Mouse (Mus musculus) MEL (cell line): ENCODE measurements around the gene Tcte1. TPM values are rescaled to one million over a fixed set of nuclear protein-coding genes. Genes with fewer than 3 reads are reported as not detected.

Experiments
- DNase-seq: peaks from one replicate; pipeline ENCODE4 v3.0.0; 2011; ENCODE audit warnings: low read depth, low spot score
- H3K27ac ChIP-seq: 2 replicates; pipeline ENCODE4 v1.5.1; 2012; ENCODE audit warnings: low read depth, mild to moderate bottlenecking, control low read depth, low read length, moderate library complexity; ENCODE audit not compliant: control insufficient read depth
- H3K27me3 ChIP-seq, 2 experiments: fragments of 150-350 bp in 1 of 2; sonication (generic) in 1 of 2; 2 replicates each; pipeline ENCODE4 v1.6.1; 2012; ENCODE audit warnings: low read length in 2 of 2, mild to moderate bottlenecking in 2 of 2, improper control_type of control experiment in 1 of 2, moderate library complexity in 1 of 2; ENCODE audit not compliant: insufficient read depth in 2 of 2, control insufficient read depth in 1 of 2
- H3K36me3 ChIP-seq, 2 experiments: 2 replicates each; pipeline ENCODE4 v1.6.1; 2012 to 2014; ENCODE audit warnings: low read length in 2 of 2, improper control_type of control experiment in 1 of 2, inconsistent platforms in 1 of 2, mild to moderate bottlenecking in 1 of 2; ENCODE audit not compliant: insufficient read depth in 2 of 2, control insufficient read depth in 1 of 2
- H3K4me1 ChIP-seq, 2 experiments: fragments of 150-350 bp in 1 of 2; sonication (generic) in 1 of 2; 2 replicates each; pipeline ENCODE4 v1.6.1; 2012; ENCODE audit warnings: low read length in 2 of 2, improper control_type of control experiment in 1 of 2, mild to moderate bottlenecking in 1 of 2; ENCODE audit not compliant: insufficient read depth in 2 of 2, control insufficient read depth in 1 of 2
- H3K4me3 ChIP-seq, 2 experiments: fragments of 150-350 bp in 1 of 2; sonication (generic) in 1 of 2; 2 replicates each; pipeline ENCODE4 v1.5.1; 2012; ENCODE audit warnings: low read depth in 2 of 2, low read length in 2 of 2, mild to moderate bottlenecking in 2 of 2, moderate library complexity in 2 of 2, control low read depth in 1 of 2, improper control_type of control experiment in 1 of 2; ENCODE audit not compliant: control insufficient read depth in 1 of 2, insufficient read depth in 1 of 2
- H3K79me2 ChIP-seq: 2 replicates; pipeline ENCODE4 v1.6.1; 2012; ENCODE audit warnings: mild to moderate bottlenecking, low read length, moderate library complexity; ENCODE audit not compliant: control insufficient read depth, poor library complexity, insufficient read depth
- H3K9ac ChIP-seq: 2 replicates; pipeline ENCODE4 v1.6.1; 2012; ENCODE audit warnings: low read depth, mild to moderate bottlenecking, control low read depth, low read length, moderate library complexity; ENCODE audit not compliant: control insufficient read depth, poor library complexity, severe bottlenecking
- H3K9me3 ChIP-seq: fragments of 150-350 bp; sonication (generic); replicated peaks from 2 replicates; pipeline ENCODE4 v1.6.1; 2012; ENCODE audit warnings: mild to moderate bottlenecking, low read length, improper control_type of control experiment, moderate library complexity; ENCODE audit not compliant: insufficient read depth
- CHD1 ChIP-seq: IDR thresholded peaks from 2 replicates; pipeline ENCODE4 v1.6.1; 2012; ENCODE audit warnings: low read depth, mild to moderate bottlenecking, inconsistent platforms, low read length, improper control_type of control experiment
- CTCF ChIP-seq, 3 experiments: IDR thresholded peaks in 2 of 3; conservative IDR thresholded peaks in 1 of 3; 2 replicates each; pipeline ENCODE4 v1.5.1; 2011 to 2012; ENCODE audit warnings: low read length in 3 of 3, low read depth in 2 of 3, mild to moderate bottlenecking in 2 of 3, improper control_type of control experiment in 1 of 3, inconsistent platforms in 1 of 3, mixed read lengths in 1 of 3, moderate library complexity in 1 of 3; ENCODE audit not compliant: control insufficient read depth in 1 of 3, insufficient read depth in 1 of 3, poor library complexity in 1 of 3, severe bottlenecking in 1 of 3
- E2F4 ChIP-seq: IDR thresholded peaks from 2 replicates; pipeline ENCODE4 v1.6.1; 2011; ENCODE audit warnings: low read depth, low read length, improper control_type of control experiment, borderline replicate concordance
- EP300 ChIP-seq, 2 experiments: IDR thresholded peaks; 2 replicates each; pipeline ENCODE4 v1.6.1; 2011; ENCODE audit warnings: improper control_type of control experiment in 2 of 2, low read length in 2 of 2, low read depth in 1 of 2, mild to moderate bottlenecking in 1 of 2
- ETS1 ChIP-seq: IDR thresholded peaks from 2 replicates; pipeline ENCODE4 v1.6.1; 2012; ENCODE audit warnings: low read depth, mild to moderate bottlenecking, inconsistent platforms, low read length, improper control_type of control experiment, moderate library complexity
- GABPA ChIP-seq: IDR thresholded peaks from 2 replicates; pipeline ENCODE4 v1.6.1; 2012; ENCODE audit warnings: low read depth, mild to moderate bottlenecking, inconsistent platforms, low read length, improper control_type of control experiment, moderate library complexity
- GATA1 ChIP-seq: IDR thresholded peaks from 2 replicates; pipeline ENCODE4 v1.6.1; 2011; ENCODE audit warnings: low read depth, low read length, improper control_type of control experiment
- HCFC1 ChIP-seq: IDR thresholded peaks from 2 replicates; pipeline ENCODE4 v1.6.1; 2012; ENCODE audit warnings: low read depth, mild to moderate bottlenecking, inconsistent platforms, low read length, improper control_type of control experiment, moderate library complexity
- MAFK ChIP-seq: IDR thresholded peaks from 2 replicates; pipeline ENCODE4 v1.6.1; 2011; ENCODE audit warnings: low read depth, mild to moderate bottlenecking, low read length, improper control_type of control experiment, borderline replicate concordance
- MAX ChIP-seq: IDR thresholded peaks from 2 replicates; pipeline ENCODE4 v1.6.1; 2011; ENCODE audit warnings: low read length, improper control_type of control experiment
- MEF2A ChIP-seq: IDR thresholded peaks from 2 replicates; pipeline ENCODE4 v1.6.1; 2014; ENCODE audit warnings: low read depth, mild to moderate bottlenecking, inconsistent platforms, low read length, improper control_type of control experiment; ENCODE audit not compliant: poor library complexity, insufficient replicate concordance, severe bottlenecking; ENCODE audit errors: extremely low read depth
- MXI1 ChIP-seq: IDR thresholded peaks from 2 replicates; pipeline ENCODE4 v1.6.1; 2011; ENCODE audit warnings: mild to moderate bottlenecking, low read depth, low read length, improper control_type of control experiment
- MYB ChIP-seq: IDR thresholded peaks from 2 replicates; pipeline ENCODE4 v1.6.1; 2011; ENCODE audit warnings: mild to moderate bottlenecking, low read depth, low read length, improper control_type of control experiment
- MYC ChIP-seq: IDR thresholded peaks from 2 replicates; pipeline ENCODE4 v1.6.1; 2011; ENCODE audit warnings: low read depth, mild to moderate bottlenecking, low read length, improper control_type of control experiment, moderate library complexity
- NELFE ChIP-seq: IDR thresholded peaks from 2 replicates; pipeline ENCODE4 v1.6.1; 2011; ENCODE audit warnings: low read depth, low read length, improper control_type of control experiment
- NRF1 ChIP-seq: IDR thresholded peaks from 2 replicates; pipeline ENCODE4 v1.6.1; 2014; ENCODE audit warnings: low read depth, mild to moderate bottlenecking, inconsistent platforms, low read length, improper control_type of control experiment, moderate library complexity; ENCODE audit not compliant: poor library complexity, insufficient read depth, severe bottlenecking
- POLR2A ChIP-seq, 2 experiments: IDR thresholded peaks; 2 replicates each; pipeline ENCODE4 v1.6.1; 2011 to 2012; ENCODE audit warnings: low read length in 2 of 2, mild to moderate bottlenecking in 2 of 2, control low read depth in 1 of 2, improper control_type of control experiment in 1 of 2, low read depth in 1 of 2, moderate library complexity in 1 of 2; ENCODE audit not compliant: control insufficient read depth in 1 of 2, insufficient read depth in 1 of 2, poor library complexity in 1 of 2
- POLR2AphosphoS2 ChIP-seq: IDR thresholded peaks from 2 replicates; pipeline ENCODE4 v1.6.1; 2011; ENCODE audit warnings: low read length, improper control_type of control experiment
- POLR2AphosphoS5 ChIP-seq: IDR thresholded peaks from 2 replicates; pipeline ENCODE4 v1.6.1; 2012; ENCODE audit warnings: low read depth, borderline replicate concordance, mild to moderate bottlenecking, inconsistent platforms, low read length, moderate library complexity, mixed read lengths
- RAD21 ChIP-seq: IDR thresholded peaks from 2 replicates; pipeline ENCODE4 v1.6.1; 2011; ENCODE audit warnings: mild to moderate bottlenecking, low read depth, low read length, improper control_type of control experiment
- RCOR1 ChIP-seq: IDR thresholded peaks from 2 replicates; pipeline ENCODE4 v1.6.1; 2012; ENCODE audit warnings: low read depth, mild to moderate bottlenecking, inconsistent platforms, low read length, improper control_type of control experiment
- SIN3A ChIP-seq: IDR thresholded peaks from 2 replicates; pipeline ENCODE4 v1.6.1; 2012; ENCODE audit warnings: low read length, improper control_type of control experiment, inconsistent platforms
- SMC3 ChIP-seq: IDR thresholded peaks from 2 replicates; pipeline ENCODE4 v1.6.1; 2011; ENCODE audit warnings: low read depth, low read length, improper control_type of control experiment
- TAL1 ChIP-seq: IDR thresholded peaks from 2 replicates; pipeline ENCODE4 v1.6.1; 2012; ENCODE audit warnings: mild to moderate bottlenecking, inconsistent platforms, low read length, moderate library complexity, mixed read lengths
- TBP ChIP-seq: IDR thresholded peaks from 2 replicates; pipeline ENCODE4 v1.8.0; 2011; ENCODE audit warnings: low read depth, low read length, improper control_type of control experiment
- TCF12 ChIP-seq: IDR thresholded peaks from 2 replicates; pipeline ENCODE4 v1.6.1; 2014; ENCODE audit warnings: low read depth, mild to moderate bottlenecking, inconsistent platforms, low read length, improper control_type of control experiment, moderate library complexity
- UBTF ChIP-seq: IDR thresholded peaks from 2 replicates; pipeline ENCODE4 v1.6.1; 2012; ENCODE audit warnings: low read depth, mild to moderate bottlenecking, inconsistent platforms, low read length, improper control_type of control experiment, moderate library complexity, borderline replicate concordance; ENCODE audit not compliant: insufficient read depth
- USF1 ChIP-seq: IDR thresholded peaks from 2 replicates; pipeline ENCODE4 v1.6.1; 2014; ENCODE audit warnings: low read depth, mild to moderate bottlenecking, inconsistent platforms, low read length, improper control_type of control experiment, moderate library complexity
- ZC3H11A ChIP-seq: IDR thresholded peaks from 2 replicates; pipeline ENCODE4 v1.6.1; 2012; ENCODE audit warnings: low read depth, mild to moderate bottlenecking, inconsistent platforms, low read length, improper control_type of control experiment
- ZKSCAN1 ChIP-seq: IDR thresholded peaks from 2 replicates; pipeline ENCODE4 v1.6.1; 2012; ENCODE audit warnings: low read depth, mild to moderate bottlenecking, inconsistent platforms, low read length, improper control_type of control experiment, moderate library complexity
- ZMIZ1 ChIP-seq: IDR thresholded peaks from 2 replicates; pipeline ENCODE4 v1.6.1; 2012; ENCODE audit warnings: low read depth, mild to moderate bottlenecking, inconsistent platforms, low read length, improper control_type of control experiment, moderate library complexity
- ZNF384 ChIP-seq: IDR thresholded peaks from 2 replicates; pipeline ENCODE4 v1.6.1; 2012; ENCODE audit warnings: low read depth, mild to moderate bottlenecking, inconsistent platforms, low read length, improper control_type of control experiment
- polyA plus RNA-seq, 2 experiments: library from polyadenylated mRNA; stranded (reverse) in 1 of 2; unstranded in 1 of 2; fragments of >175 nt in 1 of 2; fragments of >200 nt in 1 of 2; gene quantifications; 2 replicates each; pipeline versions ENCODE4 v1.2.1 to v1.2.4; 2012; ENCODE audit warnings: low replicate concordance in 2 of 2, low read depth in 1 of 2; ENCODE audit not compliant: insufficient read length in 2 of 2, insufficient read depth in 1 of 2, missing spikeins in 1 of 2
- total RNA-seq: library from RNA; depleted of rRNA; stranded (reverse); fragments of 300-350 nt; gene quantifications from 2 replicates; pipeline ENCODE4 v1.2.3, GENCODE M21; 2012

Gene Tcte1
- total and polyA plus RNA-seq, 3 experiments: not detected

DNA sequence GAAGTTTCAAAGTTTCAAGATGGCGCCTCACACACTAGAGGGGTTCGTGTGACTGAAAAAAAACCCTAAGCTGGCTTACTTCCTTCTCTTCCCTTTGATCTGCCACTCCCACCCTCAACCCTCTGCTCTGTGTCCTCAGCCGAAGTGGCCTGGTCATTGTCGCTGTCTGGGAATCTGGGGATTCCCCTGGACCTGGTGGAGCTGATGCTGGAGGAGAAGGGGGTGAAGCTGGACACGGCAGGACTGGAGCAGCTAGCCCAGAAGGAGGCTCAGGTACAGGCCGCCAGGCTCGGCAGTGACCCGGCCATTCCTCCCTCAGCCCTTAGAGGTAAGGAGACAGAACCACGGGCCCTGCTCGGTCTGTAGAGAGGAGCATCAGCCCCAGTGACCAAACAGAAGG, 7.4 kb upstream of the Tcte1 start:
- Histone ChIP-seq H3K9ac (no peak overlapping the region), H3K36me3 (peaks cover 0 to 4% of the 10 kb centered on the region in 2 experiments; a peak in 3 of 4 replicates)

DNA sequence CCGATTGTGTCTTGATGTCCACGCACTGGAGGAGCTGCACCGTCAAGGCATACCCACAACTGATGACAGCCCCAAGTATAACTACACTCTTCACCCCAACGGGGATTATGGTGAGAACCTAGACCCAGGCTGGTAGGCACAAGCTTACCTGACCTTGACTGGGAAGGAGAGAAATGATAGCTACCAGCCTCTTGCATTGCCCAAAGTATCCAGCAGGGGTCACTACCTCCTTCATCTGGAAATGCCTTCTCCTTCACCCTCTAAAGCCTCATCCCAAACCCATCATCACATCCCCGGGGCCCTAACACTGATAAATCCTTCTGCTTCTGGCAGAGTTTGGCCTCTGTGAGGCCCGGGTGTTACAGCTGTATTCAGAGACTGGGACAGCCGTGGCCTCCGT, 6.7 kb upstream of the Tcte1 start:
- H3K27ac ChIP-seq: no peak overlapping the region
- H3K36me3 ChIP-seq: no peaks in the 10 kb centered on the region; a peak in 1 of 4 replicates
- DNase-seq: peak; percentile 77
- H3K4me3 ChIP-seq: no peak overlapping the region
- no peaks in the 10 kb centered on the region for H3K79me2 ChIP-seq
- H3K4me1 ChIP-seq: no peaks in the 10 kb centered on the region
- no peaks in the 10 kb centered on the region for H3K9me3 ChIP-seq
- H3K27me3 ChIP-seq: no peaks in the 10 kb centered on the region
- H3K9ac ChIP-seq: no peak overlapping the region
- no peak for TF ChIP-seq ZKSCAN1
- TF ChIP-seq SMC3: peak; percentile 77
- TF ChIP-seq EP300 (IDR thresholded peaks at IDR 0.05; ENCODE audit: low read depth in 1 of 2, low read length in 2 of 2): no peak
- TF ChIP-seq RCOR1: no peak
- no peak for TF ChIP-seq ETS1
- no peak for TF ChIP-seq USF1
- no peak for TF ChIP-seq TAL1
- TF ChIP-seq CHD1: no peak
- no peak for TF ChIP-seq NRF1
- TF ChIP-seq POLR2A (IDR thresholded peaks at IDR 0.05; ENCODE audit: control insufficient read depth in 1 of 2, insufficient read depth in 1 of 2, low read depth in 1 of 2, low read length in 2 of 2, poor library complexity in 1 of 2): no peak
- TF ChIP-seq NELFE: no peak
- no peak for TF ChIP-seq ZNF384
- TF ChIP-seq MAX: no peak
- TF ChIP-seq E2F4: no peak
- no peak for TF ChIP-seq MXI1
- peak; percentile 25 for TF ChIP-seq ZC3H11A
- TF ChIP-seq GATA1: no peak
- TF ChIP-seq MEF2A: no peak
- TF ChIP-seq MAFK: no peak
- TF ChIP-seq HCFC1: no peak
- no peak for TF ChIP-seq GABPA
- TF ChIP-seq MYB: no peak
- no peak for TF ChIP-seq MYC
- TF ChIP-seq POLR2AphosphoS2: no peak
- no peak for TF ChIP-seq TBP
- peak; percentile 70 to 99 (median 85) for TF ChIP-seq CTCF (IDR thresholded peaks at IDR 0.05 in 2 of 3, conservative IDR thresholded peaks at IDR 0.05 in 1 of 3; ENCODE audit: control insufficient read depth in 1 of 3, insufficient read depth in 1 of 3, low read depth in 2 of 3, low read length in 3 of 3, poor library complexity in 1 of 3, severe bottlenecking in 1 of 3)
- TF ChIP-seq UBTF: no peak
- TF ChIP-seq SIN3A: no peak

More for the DNA sequence above, 7.4 kb upstream of the Tcte1 start:
- Histone ChIP-seq H3K79me2 (no peaks in the 10 kb centered on the region), H3K9me3 (no peaks in the 10 kb centered on the region), H3K4me1 (peaks cover 0 to 5% of the 10 kb centered on the region in 2 experiments; a peak in 3 of 4 replicates), H3K27me3 (no peaks in the 10 kb centered on the region), H3K27ac (no peak overlapping the region), H3K4me3 (no peak overlapping the region)
- DNase-seq: no peak
- no peak for TF ChIP-seq TCF12
- no peak for TF ChIP-seq RCOR1
- no peak for TF ChIP-seq ZNF384
- TF ChIP-seq HCFC1: no peak
- no peak for TF ChIP-seq NRF1
- TF ChIP-seq RAD21: no peak
- no peak for TF ChIP-seq CHD1
- TF ChIP-seq POLR2AphosphoS2: no peak
- TF ChIP-seq GABPA: no peak
- no peak for TF ChIP-seq POLR2AphosphoS5
- TF ChIP-seq ZMIZ1: no peak
- no peak for TF ChIP-seq SMC3
- no peak for TF ChIP-seq NELFE
- no peak for TF ChIP-seq CTCF (IDR thresholded peaks at IDR 0.05 in 2 of 3, conservative IDR thresholded peaks at IDR 0.05 in 1 of 3; ENCODE audit: control insufficient read depth in 1 of 3, insufficient read depth in 1 of 3, low read depth in 2 of 3, low read length in 3 of 3, poor library complexity in 1 of 3, severe bottlenecking in 1 of 3)
- TF ChIP-seq TAL1: no peak
